Mouse (Mus musculus): ENCODE measurements at regions not wholly inside any gene's neighbourhood (a gene's known extent, or its start where the extent isn't known, plus 50 kb on each side); places are given as distances from the start of the nearest gene placed in this dataset.

DNA sequence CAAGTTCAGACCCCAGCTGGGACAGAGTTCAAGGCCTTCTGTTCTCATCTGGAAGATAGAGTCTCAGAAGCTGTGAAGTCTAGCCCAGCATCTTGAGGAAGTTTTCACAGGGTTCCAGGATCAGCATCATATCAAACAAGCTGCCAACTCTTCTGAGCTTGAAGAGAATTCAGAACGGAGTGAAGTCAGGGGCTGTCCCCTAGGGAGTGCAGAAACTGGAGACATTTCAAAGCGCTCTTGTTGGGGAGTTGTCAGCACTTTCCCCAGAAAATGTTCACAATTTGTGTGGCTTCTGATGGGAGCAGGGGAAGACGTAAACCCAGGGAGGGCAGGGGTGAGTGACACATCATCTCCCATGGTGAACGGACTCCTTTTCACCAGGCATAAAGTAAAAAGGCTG is 146.2 kb upstream of the Foxa2 start:
- TF ChIP-seq HCFC1 (IDR thresholded peaks at IDR 0.05; ENCODE audit: borderline replicate concordance, insufficient read depth, low read length), result no peak
- TF ChIP-seq ZC3H11A (IDR thresholded peaks at IDR 0.05; ENCODE audit: borderline replicate concordance, low read depth, low read length), result no peak
- TF ChIP-seq MAFK (IDR thresholded peaks at IDR 0.05; ENCODE audit: insufficient read depth, low read depth, low read length), result no peak
- TF ChIP-seq ZNF384 (IDR thresholded peaks at IDR 0.05; ENCODE audit: low read depth, low read length), result no peak
- TF ChIP-seq CHD2 (IDR thresholded peaks at IDR 0.05; ENCODE audit: low read depth, low read length), result no peak
